Mouse (Mus musculus) megakaryocyte, embryonic 14.5 days (primary cell): ENCODE results near the gene Cpeb2. TPM values are rescaled to one million over a fixed set of nuclear protein-coding genes. Genes with fewer than 3 reads are reported as not detected.
A peak's percentile ranks its signal among the peaks of the same experiment; 100 is the strongest.

Experiments
- H3K27me3 ChIP-seq: replicated peaks from 2 replicates; pipeline ENCODE3; 2012; ENCODE audit warnings: inconsistent platforms
- H3K36me3 ChIP-seq: replicated peaks from 2 replicates; pipeline ENCODE3; 2012; ENCODE audit warnings: low read length, inconsistent platforms, mixed read lengths
- H3K4me1 ChIP-seq: 2 replicates; pipeline ENCODE4 v1.6.1; 2012; ENCODE audit warnings: inconsistent platforms
- H3K4me3 ChIP-seq: replicated peaks from 2 replicates; pipeline ENCODE3; 2012; ENCODE audit warnings: moderate library complexity, mild to moderate bottlenecking, inconsistent platforms
- H3K9me3 ChIP-seq: 2 replicates; pipeline ENCODE4 v1.6.1; 2012; ENCODE audit warnings: inconsistent platforms
- FLI1 ChIP-seq: IDR thresholded peaks from 2 replicates; pipeline ENCODE4 v1.6.1; 2012; ENCODE audit warnings: low read length, inconsistent platforms, mixed read lengths
- GATA1 ChIP-seq: IDR thresholded peaks from 3 replicates; pipeline ENCODE4 v1.6.1; 2012; ENCODE audit warnings: mixed read lengths, low read length, inconsistent platforms, borderline replicate concordance
- polyA plus RNA-seq: library from polyadenylated mRNA; stranded (reverse); fragments of >175 nt; gene quantifications from 2 replicates; pipeline ENCODE4 v1.2.3, GENCODE M21; 2012; ENCODE audit warnings: low replicate concordance; ENCODE audit not compliant: insufficient read depth

The Cpeb2 gene
- polyA plus RNA-seq, 1 experiment: 19.3 TPM

DNA sequence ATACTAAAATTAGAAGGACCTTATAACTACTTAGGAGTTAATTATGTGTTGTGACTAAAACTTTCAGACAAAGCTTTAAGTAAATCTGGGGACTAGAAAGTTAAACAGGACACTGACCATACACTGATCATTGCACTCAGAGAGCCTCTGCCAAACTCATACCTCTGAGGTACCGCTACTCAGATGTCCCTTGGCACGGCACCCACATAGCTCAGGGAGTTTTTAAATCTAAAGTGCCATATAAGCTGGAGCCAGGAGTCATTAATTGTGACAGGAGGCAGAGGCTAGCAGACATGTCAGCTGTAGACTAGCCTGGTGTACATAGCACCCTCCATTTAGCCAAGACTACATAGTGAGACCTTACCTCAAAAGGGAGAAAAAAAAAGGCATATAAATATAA is 31.7 kb downstream of the Cpeb2 start:
- no peaks in the 10 kb centered on the region for H3K27me3 ChIP-seq
- H3K4me1 ChIP-seq: peaks cover 15% of the 10 kb centered on the region
- TF ChIP-seq FLI1 (no peak), GATA1 (no peak)
- no peak overlapping the region for H3K4me3 ChIP-seq
- peaks cover 92% of the 10 kb centered on the region for H3K36me3 ChIP-seq
- no peaks in the 10 kb centered on the region for H3K9me3 ChIP-seq

DNA sequence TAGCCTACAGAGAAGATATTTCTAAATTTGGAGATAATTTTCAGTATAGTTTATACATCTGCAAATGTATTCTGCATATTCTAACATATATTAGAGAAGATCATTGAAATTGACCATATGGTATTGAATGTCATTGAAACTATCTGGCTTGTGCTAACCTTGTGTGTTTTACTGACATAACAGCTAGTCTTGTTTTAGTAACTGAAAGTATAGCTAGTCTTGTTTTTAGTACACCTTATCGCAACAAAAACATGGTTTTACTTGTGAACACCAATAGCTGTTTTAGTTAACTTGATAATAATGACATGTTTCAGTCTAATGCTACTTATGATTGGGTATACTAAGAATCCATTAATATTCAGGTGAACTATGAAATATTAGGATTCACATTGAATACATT is 45.0 kb downstream of the Cpeb2 start:
- Histone ChIP-seq H3K36me3 (peaks cover 85% of the 10 kb centered on the region), H3K4me1 (peaks cover 9% of the 10 kb centered on the region), H3K4me3 (no peak overlapping the region), H3K27me3 (no peaks in the 10 kb centered on the region), H3K9me3 (no peaks in the 10 kb centered on the region)
- TF ChIP-seq FLI1 (no peak), GATA1 (no peak)

DNA sequence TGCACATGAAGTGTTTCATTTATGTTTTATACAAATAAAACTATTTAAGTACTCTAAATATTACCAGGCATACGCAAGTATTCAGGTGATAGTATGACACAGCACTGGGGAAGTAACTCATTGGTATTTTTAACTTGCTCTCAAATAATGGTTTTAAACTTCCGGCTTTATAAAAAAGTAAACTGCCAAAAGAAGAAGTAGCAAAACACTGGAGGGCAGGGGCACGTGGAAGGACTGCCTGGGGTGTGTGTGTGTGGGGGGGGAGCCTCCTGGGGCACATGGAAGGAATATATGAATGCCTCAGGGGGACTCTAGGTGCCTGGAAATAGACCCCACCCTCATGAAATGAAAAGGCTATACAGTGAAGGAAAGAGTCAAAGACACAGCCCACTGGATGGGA is 46.8 kb downstream of the Cpeb2 start:
- Histone ChIP-seq H3K4me1 (peaks cover 19% of the 10 kb centered on the region), H3K27me3 (no peaks in the 10 kb centered on the region), H3K36me3 (peaks cover 91% of the 10 kb centered on the region), H3K9me3 (no peaks in the 10 kb centered on the region), H3K4me3 (no peak overlapping the region)
- no peak for TF ChIP-seq GATA1
- no peak for TF ChIP-seq FLI1

DNA sequence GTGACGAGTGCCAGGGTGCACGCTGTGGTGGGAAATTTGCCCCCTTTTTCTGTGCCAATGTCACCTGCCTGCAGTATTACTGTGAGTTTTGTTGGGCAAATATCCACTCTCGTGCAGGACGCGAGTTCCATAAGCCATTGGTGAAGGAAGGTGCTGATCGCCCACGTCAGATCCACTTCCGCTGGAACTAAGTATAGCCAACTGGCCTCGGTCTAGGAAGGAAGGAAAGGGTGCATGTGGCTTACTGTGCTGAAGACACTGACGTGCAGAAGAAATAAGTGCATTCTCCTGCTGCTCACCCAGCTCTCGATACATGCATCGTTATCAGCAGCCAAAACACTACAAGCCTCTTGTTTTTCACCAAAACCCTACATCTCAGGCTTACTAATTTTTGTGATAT is 52.8 kb downstream of the Cpeb2 start:
- TF ChIP-seq FLI1: no peak
- no peak for TF ChIP-seq GATA1
- Histone ChIP-seq H3K4me1 (peaks cover 28% of the 10 kb centered on the region), H3K36me3 (peaks cover 90% of the 10 kb centered on the region), H3K9me3 (no peaks in the 10 kb centered on the region), H3K27me3 (no peaks in the 10 kb centered on the region), H3K4me3 (no peak overlapping the region)

DNA sequence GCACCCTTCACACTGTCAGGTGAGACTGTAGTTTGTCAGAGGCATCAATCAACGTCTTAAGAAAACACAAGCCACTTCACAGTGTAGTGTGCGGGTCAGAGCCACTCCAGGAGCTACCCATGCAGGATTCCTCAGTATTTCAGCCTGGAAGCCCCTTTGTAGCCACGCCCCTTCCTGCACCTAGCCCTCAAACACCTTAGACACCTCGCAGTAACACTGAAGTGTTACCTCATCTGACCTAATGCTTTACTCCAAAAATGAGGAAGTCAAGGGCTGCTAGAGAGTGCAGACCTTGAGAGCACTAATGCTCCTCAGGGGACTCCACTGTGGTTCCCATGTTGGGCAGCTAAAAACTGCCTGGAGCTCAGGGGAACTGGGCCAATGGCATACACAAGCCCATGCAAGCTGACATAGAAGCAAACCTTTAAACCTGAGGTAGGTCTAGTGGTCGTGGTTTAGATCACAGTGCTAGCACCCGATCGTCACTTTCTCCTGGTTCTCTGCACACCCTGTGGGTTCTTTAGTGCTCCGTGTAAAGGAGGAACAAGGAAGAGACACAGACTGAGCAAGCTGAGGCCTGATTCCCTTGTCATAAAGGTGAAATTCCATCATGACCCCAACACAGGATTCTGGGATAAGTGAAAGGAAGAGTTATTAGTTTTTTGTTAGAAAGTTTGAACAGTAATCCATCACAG is 56.9 kb downstream of the Cpeb2 start:
- no peaks in the 10 kb centered on the region for H3K27me3 ChIP-seq
- H3K4me1 ChIP-seq: peaks cover 15% of the 10 kb centered on the region
- no peak for TF ChIP-seq FLI1
- TF ChIP-seq GATA1: no peak
- H3K36me3 ChIP-seq: peaks cover 59% of the 10 kb centered on the region
- no peaks in the 10 kb centered on the region for H3K9me3 ChIP-seq
- no peak overlapping the region for H3K4me3 ChIP-seq

DNA sequence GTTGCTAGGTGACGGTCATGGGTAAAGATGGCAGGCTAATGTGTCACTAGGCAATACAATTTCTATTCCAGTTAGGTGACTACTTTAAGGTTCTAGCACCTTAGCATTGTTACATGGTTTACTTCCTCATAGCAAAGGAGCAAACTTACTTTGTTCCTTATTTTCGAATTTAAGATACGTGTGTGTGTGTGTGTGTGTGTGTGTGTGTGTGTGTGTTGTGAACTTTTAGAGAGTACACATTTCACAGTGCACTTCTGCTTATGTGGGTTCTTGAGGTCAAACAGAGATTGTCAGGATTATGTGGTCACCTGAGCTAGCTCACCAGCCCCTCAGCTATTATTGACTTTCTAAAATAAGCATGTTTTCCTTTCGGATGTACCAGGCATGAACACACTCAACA is 60.2 kb downstream of the Cpeb2 start:
- TF ChIP-seq GATA1: no peak
- no peak for TF ChIP-seq FLI1
- peaks cover 4% of the 10 kb centered on the region; the same call in 1 of the 2 replicates for H3K4me1 ChIP-seq
- no peaks in the 10 kb centered on the region for H3K27me3 ChIP-seq
- no peaks in the 10 kb centered on the region for H3K9me3 ChIP-seq
- no peak overlapping the region for H3K4me3 ChIP-seq
- H3K36me3 ChIP-seq: peaks cover 28% of the 10 kb centered on the region

DNA sequence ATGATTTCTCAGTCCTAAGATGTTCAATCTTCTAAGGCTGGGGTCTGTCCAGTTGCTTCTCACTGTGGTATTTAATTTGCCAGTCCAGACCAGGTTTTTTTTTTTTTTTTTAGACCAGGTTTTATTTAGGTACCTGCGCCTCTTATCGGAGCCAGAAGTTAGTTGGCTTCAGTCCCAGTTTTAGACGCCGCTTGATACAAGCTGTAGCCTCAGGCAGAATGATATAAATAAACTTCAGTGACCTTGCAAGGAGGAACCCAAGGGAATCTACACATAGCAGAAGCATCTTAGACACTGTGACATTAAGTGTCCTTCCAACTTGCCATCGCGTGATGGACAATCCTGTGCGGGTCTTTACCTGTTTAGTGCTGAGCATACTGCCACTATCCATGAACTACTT is 64.5 kb downstream of the Cpeb2 start:
- no peaks in the 10 kb centered on the region for H3K27me3 ChIP-seq
- no peaks in the 10 kb centered on the region for H3K9me3 ChIP-seq
- H3K4me1 ChIP-seq: peaks cover 9% of the 10 kb centered on the region
- H3K4me3 ChIP-seq: no peak overlapping the region
- H3K36me3 ChIP-seq: peaks cover 2% of the 10 kb centered on the region
- no peak for TF ChIP-seq GATA1
- TF ChIP-seq FLI1: no peak

DNA sequence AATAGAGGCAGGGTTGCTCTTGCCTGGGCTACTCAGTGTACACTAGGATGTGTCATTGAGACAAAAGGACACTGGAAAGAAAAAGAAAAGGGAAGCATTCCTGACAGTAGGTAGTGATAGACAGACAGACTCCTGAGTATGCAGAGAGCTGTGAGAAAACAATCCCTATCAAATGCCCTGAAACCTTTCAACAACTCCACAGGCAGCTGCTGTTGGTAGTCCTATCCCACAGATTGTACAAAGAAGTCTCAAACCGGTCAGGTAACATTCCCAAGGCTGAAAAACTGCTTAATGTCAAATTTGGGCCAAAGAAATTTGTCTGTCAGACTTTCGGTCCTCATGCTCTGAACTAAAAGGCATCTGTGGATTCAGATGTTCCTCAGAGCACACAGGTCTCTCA is 66.0 kb downstream of the Cpeb2 start:
- Histone ChIP-seq H3K36me3 (no peaks in the 10 kb centered on the region), H3K27me3 (no peaks in the 10 kb centered on the region), H3K4me1 (peaks cover 18% of the 10 kb centered on the region), H3K4me3 (no peak overlapping the region), H3K9me3 (no peaks in the 10 kb centered on the region)
- TF ChIP-seq FLI1 (no peak), GATA1 (no peak)

DNA sequence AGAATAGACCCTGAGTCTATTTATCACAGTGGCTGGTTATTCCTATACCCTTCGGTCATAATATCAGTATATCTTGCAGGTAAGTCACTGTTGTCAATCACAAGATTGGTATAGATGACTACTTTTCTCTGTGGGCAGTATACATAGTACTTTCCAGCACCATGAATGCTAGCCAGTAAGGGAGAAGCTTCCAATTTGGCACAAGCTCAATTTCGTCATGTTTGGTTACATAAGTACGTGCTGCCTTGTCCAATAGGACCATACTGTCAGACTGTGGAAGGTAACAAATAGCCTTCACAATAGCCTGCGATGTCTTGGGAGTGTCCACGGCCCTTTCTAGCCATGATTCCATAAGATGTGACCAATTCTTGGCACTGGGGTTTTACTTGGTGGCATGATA is 67.1 kb downstream of the Cpeb2 start:
- no peak overlapping the region for H3K4me3 ChIP-seq
- no peaks in the 10 kb centered on the region for H3K27me3 ChIP-seq
- H3K36me3 ChIP-seq: no peaks in the 10 kb centered on the region
- H3K9me3 ChIP-seq: no peaks in the 10 kb centered on the region
- peaks cover 20% of the 10 kb centered on the region for H3K4me1 ChIP-seq
- TF ChIP-seq GATA1: no peak

DNA sequence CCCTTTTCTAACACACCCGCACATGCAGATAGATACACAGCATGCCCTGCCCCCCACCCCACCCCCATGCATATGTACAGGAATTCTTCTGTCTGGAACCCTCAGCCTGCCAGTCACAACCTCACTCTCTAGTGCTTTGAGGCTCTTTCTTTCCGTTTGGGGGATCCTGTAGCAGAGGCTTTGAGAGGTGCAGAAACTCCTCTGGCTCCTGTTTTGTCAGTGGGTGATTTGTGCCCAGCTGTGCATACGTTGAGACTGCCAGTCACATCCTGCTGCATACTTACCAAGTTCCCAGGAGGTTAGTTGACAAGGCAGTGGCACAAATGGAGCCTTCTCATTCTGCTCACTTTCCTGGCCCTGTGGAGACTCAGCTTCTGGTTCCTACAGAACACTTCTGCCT is 68.0 kb downstream of the Cpeb2 start:
- Histone ChIP-seq H3K4me3 (peak overlapping the region; percentile 62), H3K9me3 (no peaks in the 10 kb centered on the region), H3K4me1 (peaks cover 26% of the 10 kb centered on the region), H3K36me3 (no peaks in the 10 kb centered on the region), H3K27me3 (no peaks in the 10 kb centered on the region)
- TF ChIP-seq GATA1 (no peak), FLI1 (no peak)

DNA sequence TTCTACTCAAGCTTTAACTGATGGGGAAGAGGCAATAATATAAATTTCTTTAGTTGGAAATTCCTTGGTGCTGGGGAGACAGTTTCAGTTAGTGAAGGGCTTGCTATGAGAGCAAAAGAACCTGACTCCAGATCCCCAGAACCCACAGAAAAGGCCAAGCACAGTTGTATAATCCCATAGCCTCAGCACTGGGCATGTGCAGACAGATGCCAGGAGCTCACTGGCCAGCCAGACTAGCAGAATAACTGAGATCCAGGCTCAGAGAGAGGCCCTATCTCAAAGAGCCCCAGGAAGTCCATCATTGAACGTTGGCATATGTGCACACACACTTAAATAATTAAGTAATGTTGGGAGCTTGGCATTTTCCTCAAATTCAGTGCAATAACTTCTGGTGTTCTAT is 70.5 kb downstream of the Cpeb2 start:
- Histone ChIP-seq H3K27me3 (no peaks in the 10 kb centered on the region), H3K36me3 (no peaks in the 10 kb centered on the region), H3K9me3 (no peaks in the 10 kb centered on the region), H3K4me1 (peaks cover 26% of the 10 kb centered on the region), H3K4me3 (no peak overlapping the region)
- TF ChIP-seq GATA1 (no peak), FLI1 (no peak)
